Comparison of ENCODE assay signal across 10 mouse cellular contexts in genomic region chr5:101703374-101704260, GRCm38 (mm10). TPM values are rescaled to one million over a fixed set of nuclear protein-coding genes. Genes with fewer than 3 reads are reported as not detected.
A peak's percentile ranks its signal among the peaks of the same experiment; 100 is the strongest.
DNase-seq lines count a peak whose midpoint lies in the region; ATAC-seq and TF ChIP-seq lines count a peak whose summit lies in the region.
"Had no signal": no experiment of that assay in that cellular context is flagged by ENCODE, and none has a peak within 500 bp of the region (broad histone marks: within the 10 kb centered on the region; RNA-seq: fewer than 3 reads in every experiment).

No protein-coding gene starts in this region.

- no peak for TF ChIP-seq EP300 in lung, postnatal 0 days (IDR thresholded peaks at IDR 0.05)

- H3K27ac ChIP-seq in heart, embryonic 10.5 days, result no peak overlapping the region; the same call in 1 of the 2 replicates
- no peak overlapping the region for H3K27ac ChIP-seq in lung, postnatal 0 days (ENCODE audit: low read length)
- no peak overlapping the region for H3K27ac ChIP-seq in embryonic facial prominence, embryonic 15.5 days (replicated peaks)
- no peak overlapping the region for H3K27ac ChIP-seq in hindbrain, embryonic 16.5 days (ENCODE audit: low read depth, low read length)

- H3K9me3 ChIP-seq in heart, embryonic 10.5 days, result no peaks in the 10 kb centered on the region
- H3K9me3 ChIP-seq in lung, postnatal 0 days (ENCODE audit: low read length), result no peaks in the 10 kb centered on the region
- H3K9me3 ChIP-seq in embryonic facial prominence, embryonic 15.5 days (replicated peaks), result no peaks in the 10 kb centered on the region
- no peaks in the 10 kb centered on the region for H3K9me3 ChIP-seq in hindbrain, embryonic 16.5 days (ENCODE audit: control insufficient read depth, low read length)

- no peaks in the 10 kb centered on the region for H3K36me3 ChIP-seq in heart, embryonic 10.5 days
- no peaks in the 10 kb centered on the region for H3K36me3 ChIP-seq in lung, postnatal 0 days (ENCODE audit: insufficient read depth, low read length)
- H3K36me3 ChIP-seq in embryonic facial prominence, embryonic 15.5 days, result no peaks in the 10 kb centered on the region
- no peaks in the 10 kb centered on the region for H3K36me3 ChIP-seq in hindbrain, embryonic 16.5 days (ENCODE audit: control insufficient read depth, insufficient read depth, low read length)

- H3K9ac ChIP-seq in lung, postnatal 0 days (replicated peaks; ENCODE audit: low read depth), result no peak overlapping the region
- no peak overlapping the region for H3K9ac ChIP-seq in embryonic facial prominence, embryonic 15.5 days
- no peak overlapping the region for H3K9ac ChIP-seq in hindbrain, embryonic 16.5 days (ENCODE audit: low read depth, low read length)

- peaks cover 4% of the 10 kb centered on the region; the same call in 1 of the 2 replicates for H3K4me1 ChIP-seq in heart, embryonic 10.5 days
- no peaks in the 10 kb centered on the region for H3K4me1 ChIP-seq in lung, postnatal 0 days (ENCODE audit: insufficient read depth, low read depth, low read length)
- H3K4me1 ChIP-seq in embryonic facial prominence, embryonic 15.5 days, result no peaks in the 10 kb centered on the region
- no peaks in the 10 kb centered on the region for H3K4me1 ChIP-seq in hindbrain, embryonic 16.5 days (ENCODE audit: control insufficient read depth, insufficient read depth, low read depth, low read length)

- ATAC-seq in lung, postnatal 0 days, result peak; percentile 33; the same call in 1 of the 2 replicates
- no peak for ATAC-seq in embryonic facial prominence, embryonic 15.5 days (ENCODE audit: insufficient number of reproducible peaks, low FRiP score, low TSS enrichment, low read depth)
- ATAC-seq in hindbrain, embryonic 16.5 days, result no peak

- no peak for DNase-seq in heart, embryonic 10.5 days (ENCODE audit: low spot score)
- DNase-seq in heart, adult 8-10 months (ENCODE audit: low spot score), result no peak
- no peak for DNase-seq in lung, postnatal 0 days (ENCODE audit: low spot score)
- no peak for DNase-seq in lung, postnatal 36 days
- peak; percentile 6 for DNase-seq in naive thymus-derived CD4-positive, alpha-beta T cell, adult 2 months (ENCODE audit: low read depth)
- DNase-seq in urinary bladder, postnatal 25 days (ENCODE audit: low spot score), result no peak
- DNase-seq: cerebellum, adult 9-10 months; lung, postnatal 10 days had no signal

- no peaks in the 10 kb centered on the region; the same call in 1 of the 2 replicates for H3K27me3 ChIP-seq in heart, embryonic 10.5 days (ENCODE audit: insufficient read depth, poor library complexity, severe bottlenecking)
- no peaks in the 10 kb centered on the region for H3K27me3 ChIP-seq in lung, postnatal 0 days (replicated peaks; ENCODE audit: insufficient read depth, low read length)
- no peaks in the 10 kb centered on the region for H3K27me3 ChIP-seq in embryonic facial prominence, embryonic 15.5 days
- no peaks in the 10 kb centered on the region for H3K27me3 ChIP-seq in hindbrain, embryonic 16.5 days (replicated peaks; ENCODE audit: control insufficient read depth, insufficient read depth, low read length)

- peak overlapping the region; percentile 24; the same call in 1 of the 2 replicates for H3K4me3 ChIP-seq in heart, embryonic 10.5 days
- no peak overlapping the region for H3K4me3 ChIP-seq in lung, postnatal 0 days (ENCODE audit: low read depth, low read length)
- H3K4me3 ChIP-seq in embryonic facial prominence, embryonic 15.5 days (replicated peaks), result 0 out of 2 replicates have a peak overlapping the region, but pooled peaks have one; percentile 8
- no peak overlapping the region for H3K4me3 ChIP-seq in hindbrain, embryonic 16.5 days (ENCODE audit: low read length)

- 0 out of 2 replicates have a peak overlapping the region, but pooled peaks have one; percentile 5 for H3K4me2 ChIP-seq in lung, postnatal 0 days (replicated peaks; ENCODE audit: low read depth, low read length)
- 0 out of 2 replicates have a peak overlapping the region, but pooled peaks have one; percentile 12 for H3K4me2 ChIP-seq in embryonic facial prominence, embryonic 15.5 days (replicated peaks)
- H3K4me2 ChIP-seq in hindbrain, embryonic 16.5 days (ENCODE audit: low read length), result no peak overlapping the region

- WGBS in heart, embryonic 10.5 days, result 52% methylated on average over 24 of the region's 25 CpGs
- 54% methylated on average over 24 of the region's 25 CpGs for WGBS in lung, postnatal 0 days
- 59% methylated on average over 24 of the region's 25 CpGs for WGBS in embryonic facial prominence, embryonic 15.5 days
- WGBS in hindbrain, embryonic 16.5 days, result 82% methylated on average over 24 of the region's 25 CpGs

- TF ChIP-seq CTCF in lung, postnatal 0 days (IDR thresholded peaks at IDR 0.05), result no peak

RNA-seq across cellular contexts. Expression of gene Nkx6-1, which starts 38.8 kb away (rescaled TPM):
- 0.11 and 0.87 TPM in 2 replicates for polyA plus RNA-seq in heart, embryonic 10.5 days (2016; fragmentation: Nextera tagmentation; extraction: Ambion mirVana)
- under 1 TPM in 2 of 4 experiments, not detected in 2; 0.11 TPM for total RNA-seq in heart, adult 8-10 months (2022)
- polyA plus RNA-seq in lung, postnatal 0 days (2015; fragmentation: Nextera tagmentation; extraction: Ambion mirVana), result 0.07 and 0.13 TPM in 2 replicates
- 0.13 TPM in 1 of 2 replicates, not detected in the other for polyA plus RNA-seq in embryonic facial prominence, embryonic 15.5 days (2015; fragmentation: Nextera tagmentation; extraction: Ambion mirVana)
- polyA plus RNA-seq in hindbrain, embryonic 16.5 days (2015; fragmentation: Nextera tagmentation; extraction: Ambion mirVana), result 3.8 and 5.1 TPM in 2 replicates

Comparison
In these comparisons a context has a peak if more than half of its experiments do, and no peak if none do; other contexts are left out.
1. H3K4me3 ChIP-seq: peak in heart, embryonic 10.5 days (single experiment) and embryonic facial prominence, embryonic 15.5 days (single experiment); none in lung, postnatal 0 days (single experiment) and hindbrain, embryonic 16.5 days (single experiment).